Mouse (Mus musculus): ENCODE data around the gene Hpn. TPM values are rescaled to one million over a fixed set of nuclear protein-coding genes. Genes with fewer than 3 reads are reported as not detected.
A peak's percentile ranks its signal among the peaks of the same experiment; 100 is the strongest.

Hpn gene
- polyA plus RNA-seq, 1 experiment from 2014 or later, result 2.2 TPM

DNA sequence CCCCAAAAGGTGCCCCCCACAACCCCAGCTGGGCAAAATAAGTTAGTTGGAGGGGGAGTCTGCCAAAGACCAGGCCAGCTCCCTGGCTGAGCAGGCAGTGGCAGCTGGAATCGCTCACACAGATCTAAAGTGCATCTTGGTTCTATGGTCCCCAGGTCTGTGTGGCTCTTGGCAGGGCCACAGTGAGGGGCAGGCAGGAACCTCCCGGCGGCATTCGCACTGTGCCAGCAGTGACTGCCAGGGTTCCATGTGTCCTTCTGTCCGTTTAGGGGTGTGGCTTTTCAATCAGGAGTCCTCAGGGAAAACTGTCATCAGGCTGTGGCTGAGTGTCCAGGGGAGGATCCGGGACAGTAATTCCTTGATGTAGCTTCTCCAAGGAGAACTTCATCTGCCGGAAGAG is 15.1 kb upstream of the Hpn start:
- WGBS, result 94% methylated on average over 7 of the region's 7 CpGs
- Histone ChIP-seq H3K4me3 (ENCODE audit: low read depth, low read length) (no peak overlapping the region), H3K36me3 (ENCODE audit: control insufficient read depth, insufficient read depth, low read length) (peaks cover 36% of the 10 kb centered on the region), H3K9ac (ENCODE audit: low read length) (no peak overlapping the region), H3K27ac (replicated peaks; ENCODE audit: low read depth, low read length) (no peak overlapping the region), H3K9me3 (ENCODE audit: control insufficient read depth, low read length) (no peaks in the 10 kb centered on the region), H3K4me2 (ENCODE audit: low read depth, severe bottlenecking) (no peak overlapping the region), H3K4me1 (ENCODE audit: control insufficient read depth, insufficient read depth, low read length) (peaks cover 4% of the 10 kb centered on the region; the same call in 1 of the 2 replicates), H3K27me3 (ENCODE audit: control insufficient read depth, insufficient read depth, low read length) (peaks cover 26% of the 10 kb centered on the region)
- ATAC-seq (ENCODE audit: insufficient number of reproducible peaks, low FRiP score, low TSS enrichment, low read depth) (no peak), DNase-seq (ENCODE audit: low spot score) (no peak)

DNA sequence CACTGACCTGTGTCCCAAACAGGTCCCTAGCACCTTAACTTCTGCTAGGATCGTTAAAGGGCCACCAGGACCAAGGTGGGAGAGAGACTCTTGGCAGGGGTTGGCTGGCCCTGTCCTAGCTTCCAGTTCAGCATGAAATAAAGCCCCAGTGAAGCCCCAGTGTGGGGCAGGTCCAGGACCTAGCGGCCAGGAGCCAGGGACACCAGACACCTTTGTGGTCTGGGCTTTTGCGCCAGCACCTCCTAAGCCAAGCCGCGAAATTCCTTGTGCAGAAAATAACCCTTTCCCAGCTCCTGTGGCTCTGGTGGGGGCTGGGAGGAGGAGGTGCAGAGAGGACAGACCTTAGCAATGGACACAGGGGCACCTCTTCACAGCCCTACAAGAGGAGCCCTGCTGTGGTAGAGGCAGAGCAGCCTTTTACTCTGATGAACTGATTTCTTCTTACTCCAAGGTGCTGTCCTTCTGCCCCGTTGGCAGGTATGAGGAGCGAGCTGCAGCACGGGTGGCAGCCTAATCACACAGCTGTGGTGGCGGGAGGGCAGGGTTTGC is 13.1 kb upstream of the Hpn start:
- Histone ChIP-seq H3K9ac (ENCODE audit: low read length) (no peak overlapping the region), H3K4me3 (ENCODE audit: low read depth, low read length) (no peak overlapping the region), H3K9me3 (ENCODE audit: control insufficient read depth, low read length) (no peaks in the 10 kb centered on the region), H3K4me1 (ENCODE audit: control insufficient read depth, insufficient read depth, low read length) (peaks cover 4% of the 10 kb centered on the region; the same call in 1 of the 2 replicates), H3K27ac (replicated peaks; ENCODE audit: low read depth, low read length) (no peak overlapping the region), H3K27me3 (ENCODE audit: control insufficient read depth, insufficient read depth, low read length) (peaks cover 29% of the 10 kb centered on the region), H3K36me3 (ENCODE audit: control insufficient read depth, insufficient read depth, low read length) (peaks cover 23% of the 10 kb centered on the region), H3K4me2 (ENCODE audit: low read depth, severe bottlenecking) (no peak overlapping the region)
- ATAC-seq (ENCODE audit: insufficient number of reproducible peaks, low FRiP score, low TSS enrichment, low read depth), result no peak
- DNase-seq (ENCODE audit: low spot score), result no peak
- 53% methylated on average over 9 of the region's 9 CpGs for WGBS

DNA sequence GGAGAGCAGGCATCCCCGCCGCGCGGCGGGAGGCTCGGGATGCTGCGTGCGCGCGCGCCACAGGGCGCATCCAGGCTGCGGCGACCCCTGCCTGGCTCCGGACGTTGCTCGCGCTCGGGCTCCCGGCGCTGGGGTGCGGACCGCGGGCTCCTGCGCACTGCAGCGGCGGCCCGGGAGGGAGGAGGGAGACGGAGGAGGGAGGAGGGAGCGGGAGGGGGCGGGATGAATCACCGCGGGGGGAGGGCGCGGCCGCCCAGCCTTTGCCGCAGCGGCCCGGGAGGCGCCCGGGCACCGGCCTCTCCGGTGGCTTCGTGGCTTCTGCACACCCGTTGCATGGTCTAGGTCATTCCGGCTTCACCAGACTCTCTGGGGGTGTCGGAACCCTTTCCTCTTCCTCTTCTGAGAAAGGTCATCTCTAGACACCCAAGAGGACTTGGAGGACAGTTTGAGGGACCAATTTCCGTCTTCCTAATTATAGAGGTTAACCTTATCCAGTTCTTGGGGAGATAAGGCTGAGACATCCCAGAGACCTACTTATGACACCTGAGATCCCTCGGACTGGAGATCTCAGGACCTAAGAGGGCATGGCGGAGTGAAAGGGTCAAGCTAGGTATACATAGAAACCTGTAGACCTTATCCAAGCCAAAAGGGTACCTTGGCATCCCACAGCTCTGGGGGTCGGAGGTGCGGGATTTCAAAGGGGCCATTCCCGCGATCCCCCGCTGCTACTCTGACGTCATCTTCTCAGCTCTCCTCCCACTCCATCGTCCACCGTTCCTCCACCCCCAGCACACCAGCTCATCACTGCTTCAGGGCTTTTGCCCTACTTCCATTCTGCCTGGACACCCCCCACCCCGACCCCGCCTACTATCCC is 12.0 kb upstream of the Hpn start, which contains the start of gene Scn1b:
Gene Scn1b (minus strand): TSS at position 153 of the 874 bp plus-strand sequence.
- 2% methylated on average over 43 of the region's 60 CpGs for WGBS
- peak within 1 kb of the TSS; percentile 78 for H3K4me2 ChIP-seq (ENCODE audit: low read depth, severe bottlenecking)
- H3K9ac ChIP-seq (ENCODE audit: low read length), result peak within 1 kb of the TSS; percentile 58
- H3K9me3 ChIP-seq (ENCODE audit: control insufficient read depth, low read length), result no peaks in the 10 kb centered on the region
- no peak within 1 kb of the TSS for H3K27ac ChIP-seq (replicated peaks; ENCODE audit: low read depth, low read length)
- ATAC-seq (ENCODE audit: insufficient number of reproducible peaks, low FRiP score, low TSS enrichment, low read depth) (0 out of 2 replicates have a peak, but pooled peaks have one; percentile 24), DNase-seq (ENCODE audit: low spot score) (peak; percentile 49)
- H3K4me1 ChIP-seq (ENCODE audit: control insufficient read depth, insufficient read depth, low read length), result peaks cover 4% of the 10 kb centered on the region; the same call in 1 of the 2 replicates
- peak within 1 kb of the TSS; percentile 42 for H3K4me3 ChIP-seq (ENCODE audit: low read depth, low read length)
- H3K27me3 ChIP-seq (ENCODE audit: control insufficient read depth, insufficient read depth, low read length), result peaks cover 29% of the 10 kb centered on the region
- H3K36me3 ChIP-seq (ENCODE audit: control insufficient read depth, insufficient read depth, low read length), result peaks cover 13% of the 10 kb centered on the region; the same call in 1 of the 2 replicates

- ATAC-seq (ENCODE audit: insufficient number of reproducible peaks, low FRiP score, low TSS enrichment, low read depth) (no peak), DNase-seq (ENCODE audit: low spot score) (peak; percentile 49)
- no peaks in the 10 kb centered on the region for H3K9me3 ChIP-seq (ENCODE audit: control insufficient read depth, low read length)
- H3K4me3 ChIP-seq (ENCODE audit: low read depth, low read length), result peak overlapping the region; percentile 42
- peaks cover 10% of the 10 kb centered on the region; the same call in 1 of the 2 replicates for H3K36me3 ChIP-seq (ENCODE audit: control insufficient read depth, insufficient read depth, low read length)
- peak overlapping the region; percentile 58 for H3K9ac ChIP-seq (ENCODE audit: low read length)
- H3K27me3 ChIP-seq (ENCODE audit: control insufficient read depth, insufficient read depth, low read length), result peaks cover 29% of the 10 kb centered on the region
- H3K4me2 ChIP-seq (ENCODE audit: low read depth, severe bottlenecking), result peak overlapping the region; percentile 78
- no peak overlapping the region for H3K27ac ChIP-seq (replicated peaks; ENCODE audit: low read depth, low read length)
- under 1% methylated on average over 53 of the region's 53 CpGs for WGBS
- H3K4me1 ChIP-seq (ENCODE audit: control insufficient read depth, insufficient read depth, low read length), result peaks cover 4% of the 10 kb centered on the region; the same call in 1 of the 2 replicates
These were observed 11.2 kb upstream of the Hpn start for GRCm38 (mm10) chr7:31126211-31126751.

- H3K4me3 ChIP-seq (ENCODE audit: low read depth, low read length), result no peak overlapping the region
- WGBS, result 76% methylated on average over 13 of the region's 13 CpGs
- H3K27me3 ChIP-seq (ENCODE audit: control insufficient read depth, insufficient read depth, low read length), result peaks cover 29% of the 10 kb centered on the region
- peaks cover 4% of the 10 kb centered on the region; the same call in 1 of the 2 replicates for H3K4me1 ChIP-seq (ENCODE audit: control insufficient read depth, insufficient read depth, low read length)
- H3K4me2 ChIP-seq (ENCODE audit: low read depth, severe bottlenecking), result no peak overlapping the region
- peaks cover 7% of the 10 kb centered on the region; the same call in 1 of the 2 replicates for H3K36me3 ChIP-seq (ENCODE audit: control insufficient read depth, insufficient read depth, low read length)
- DNase-seq (ENCODE audit: low spot score) (no peak), ATAC-seq (ENCODE audit: insufficient number of reproducible peaks, low FRiP score, low TSS enrichment, low read depth) (no peak)
- no peak overlapping the region for H3K27ac ChIP-seq (replicated peaks; ENCODE audit: low read depth, low read length)
- H3K9ac ChIP-seq (ENCODE audit: low read length), result no peak overlapping the region
- no peaks in the 10 kb centered on the region for H3K9me3 ChIP-seq (ENCODE audit: control insufficient read depth, low read length)
These were observed 10.0 kb upstream of the Hpn start for GRCm38 (mm10) chr7:31125116-31125515.

DNA sequence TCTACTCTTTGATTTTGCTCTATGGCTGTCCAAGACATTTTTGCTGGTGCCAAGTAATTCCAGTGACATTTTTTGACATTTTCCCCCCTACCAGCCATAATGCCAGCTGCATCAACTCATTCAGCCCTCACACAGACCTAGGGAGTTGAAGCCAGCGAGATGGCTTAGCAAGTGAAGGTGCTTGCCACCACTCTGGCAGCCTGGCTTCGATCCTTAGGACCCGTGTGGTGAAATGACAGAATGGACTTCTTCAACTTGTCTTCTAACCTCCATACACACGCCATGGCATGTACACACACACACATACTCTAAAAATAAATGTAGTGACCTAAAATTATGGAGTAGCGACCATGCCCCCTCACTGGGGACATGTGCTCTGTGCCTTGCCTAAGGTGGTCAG is 9.3 kb upstream of the Hpn start:
- Histone ChIP-seq H3K9me3 (ENCODE audit: control insufficient read depth, low read length) (no peaks in the 10 kb centered on the region), H3K4me2 (ENCODE audit: low read depth, severe bottlenecking) (no peak overlapping the region), H3K27ac (replicated peaks; ENCODE audit: low read depth, low read length) (no peak overlapping the region), H3K4me3 (ENCODE audit: low read depth, low read length) (no peak overlapping the region), H3K27me3 (ENCODE audit: control insufficient read depth, insufficient read depth, low read length) (peaks cover 29% of the 10 kb centered on the region), H3K9ac (ENCODE audit: low read length) (no peak overlapping the region), H3K36me3 (ENCODE audit: control insufficient read depth, insufficient read depth, low read length) (0 out of 2 replicates have a peak, but pooled peaks cover 1% of the 10 kb centered on the region), H3K4me1 (ENCODE audit: control insufficient read depth, insufficient read depth, low read length) (peaks cover 4% of the 10 kb centered on the region; the same call in 1 of the 2 replicates)
- ATAC-seq (ENCODE audit: insufficient number of reproducible peaks, low FRiP score, low TSS enrichment, low read depth) (no peak), DNase-seq (ENCODE audit: low spot score) (no peak)
- WGBS, result 84% methylated on average over 5 of the region's 5 CpGs

DNA sequence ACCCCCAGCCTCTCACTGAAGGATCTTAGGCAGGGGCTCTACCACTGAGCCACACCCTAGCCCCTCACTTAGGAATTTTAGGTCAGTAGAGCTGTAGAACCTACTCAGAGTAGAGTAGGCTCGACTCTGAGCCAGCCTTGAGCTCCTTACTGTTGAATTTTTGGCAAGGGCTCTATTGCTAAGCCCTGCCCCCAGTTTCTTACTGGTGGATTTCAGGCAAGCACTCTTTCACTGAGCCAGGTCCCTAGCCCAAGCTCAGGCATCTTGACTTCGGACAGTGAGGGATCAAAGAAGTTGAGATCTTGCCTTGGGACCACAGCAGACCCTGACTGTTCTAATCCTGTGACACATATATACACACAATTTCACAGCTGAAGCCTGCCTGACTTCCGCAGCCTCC is 8.6 kb upstream of the Hpn start:
- Histone ChIP-seq H3K36me3 (ENCODE audit: control insufficient read depth, insufficient read depth, low read length) (no peaks in the 10 kb centered on the region), H3K4me1 (ENCODE audit: control insufficient read depth, insufficient read depth, low read length) (peaks cover 4% of the 10 kb centered on the region; the same call in 1 of the 2 replicates), H3K27me3 (ENCODE audit: control insufficient read depth, insufficient read depth, low read length) (peaks cover 29% of the 10 kb centered on the region), H3K9me3 (ENCODE audit: control insufficient read depth, low read length) (no peaks in the 10 kb centered on the region), H3K9ac (ENCODE audit: low read length) (no peak overlapping the region), H3K4me3 (ENCODE audit: low read depth, low read length) (no peak overlapping the region), H3K27ac (replicated peaks; ENCODE audit: low read depth, low read length) (no peak overlapping the region), H3K4me2 (ENCODE audit: low read depth, severe bottlenecking) (no peak overlapping the region)
- no peak for ATAC-seq (ENCODE audit: insufficient number of reproducible peaks, low FRiP score, low TSS enrichment, low read depth)
- WGBS, result 86% methylated on average over 3 of the region's 3 CpGs
- no peak for DNase-seq (ENCODE audit: low spot score)

Data from limb, embryonic 11.5 days (tissue).